Mouse (Mus musculus): ENCODE results near the gene Wipi1. TPM values are rescaled to one million over a fixed set of nuclear protein-coding genes. Genes with fewer than 3 reads are reported as not detected.

Gene Wipi1
- polyA plus RNA-seq, 1 experiment from 2014 or later: 36.4 TPM

DNA sequence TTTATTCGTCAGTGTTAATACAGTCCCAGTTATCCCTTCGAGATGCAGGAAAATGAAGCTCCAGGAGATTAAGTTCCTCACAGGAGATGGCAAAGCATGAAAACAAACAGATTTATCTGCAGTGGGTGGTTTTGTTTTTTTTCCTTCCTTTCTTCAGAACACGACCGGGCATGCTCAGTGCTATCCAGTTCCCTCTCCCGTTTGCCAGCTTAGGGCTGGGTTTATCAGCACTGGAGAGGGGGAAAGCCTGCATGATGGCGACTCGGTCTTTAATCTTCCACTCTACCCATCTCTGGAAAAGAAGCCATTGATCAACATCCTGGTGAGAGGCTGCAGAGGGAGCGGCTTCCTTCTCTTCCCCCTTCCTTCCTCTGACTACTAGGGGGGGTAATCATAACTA lies 37.4 kb upstream of the Wipi1 start, which contains the start of gene Prkar1a:
Gene Prkar1a, plus strand, starts transcription at position 200 of the 400 bp plus-strand sequence.
- WGBS: 25% methylated on average over 8 of the region's 8 CpGs

DNA sequence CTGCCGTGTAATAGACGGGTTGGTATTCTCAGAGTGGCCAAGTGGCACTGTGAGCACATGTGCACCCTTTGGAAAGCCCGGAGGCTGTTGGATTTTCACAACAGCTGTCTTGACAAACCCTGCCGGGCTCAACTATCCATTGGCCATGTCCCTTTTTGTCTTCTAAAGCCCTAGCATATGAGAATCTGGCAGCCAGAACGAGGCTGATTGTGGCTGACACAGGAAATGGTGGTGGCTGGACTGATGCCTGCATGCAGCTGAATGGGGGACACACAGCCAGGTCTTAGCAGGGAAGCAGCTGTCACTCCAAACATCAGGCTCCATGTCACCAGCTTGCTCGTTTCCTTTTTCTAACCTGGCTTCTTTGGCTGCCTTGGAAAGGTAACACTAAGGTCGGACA lies 36.7 kb upstream of the Wipi1 start:
- ATAC-seq (ENCODE audit: low FRiP score, low TSS enrichment): no peak
- peaks cover 35% of the 10 kb centered on the region for H3K4me1 ChIP-seq (ENCODE audit: insufficient read depth, low read length)
- no peak overlapping the region for H3K4me3 ChIP-seq (ENCODE audit: low read length)
- H3K4me2 ChIP-seq (replicated peaks; ENCODE audit: low read depth, low read length): no peak overlapping the region
- peaks cover under 1% of the 10 kb centered on the region for H3K36me3 ChIP-seq (ENCODE audit: insufficient read depth, low read length)
- H3K9ac ChIP-seq (replicated peaks; ENCODE audit: low read length): no peak overlapping the region
- no peak overlapping the region for H3K27ac ChIP-seq (ENCODE audit: low read length)
- 53% methylated on average over 7 of the region's 7 CpGs for WGBS
- H3K27me3 ChIP-seq (ENCODE audit: insufficient read depth, low read length): no peaks in the 10 kb centered on the region
- no peaks in the 10 kb centered on the region for H3K9me3 ChIP-seq (ENCODE audit: low read length)

More for the DNA sequence above, 37.4 kb upstream of the Wipi1 start, which contains the start of gene Prkar1a:
- ATAC-seq (ENCODE audit: low FRiP score, low TSS enrichment): no peak
- peaks cover 6% of the 10 kb centered on the region for H3K36me3 ChIP-seq (ENCODE audit: insufficient read depth, low read length)
- H3K4me2 ChIP-seq (replicated peaks; ENCODE audit: low read depth, low read length): peak within 1 kb of the TSS; percentile 91
- peaks cover 39% of the 10 kb centered on the region for H3K4me1 ChIP-seq (ENCODE audit: insufficient read depth, low read length)
- no peaks in the 10 kb centered on the region for H3K9me3 ChIP-seq (ENCODE audit: low read length)
- H3K9ac ChIP-seq (replicated peaks; ENCODE audit: low read length): peak within 1 kb of the TSS; percentile 92
- peak within 1 kb of the TSS; percentile 98 for H3K27ac ChIP-seq (ENCODE audit: low read length)
- H3K27me3 ChIP-seq (ENCODE audit: insufficient read depth, low read length): no peaks in the 10 kb centered on the region
- H3K4me3 ChIP-seq (ENCODE audit: low read length): peak within 1 kb of the TSS; percentile 100

GRCm38 (mm10) chr11:109641498-109642222 lies 29.9 kb upstream of the Wipi1 start:
- WGBS: 69% methylated on average over 5 of the region's 5 CpGs
- no peaks in the 10 kb centered on the region for H3K36me3 ChIP-seq (ENCODE audit: insufficient read depth, low read length)
- H3K9ac ChIP-seq (replicated peaks; ENCODE audit: low read length): no peak overlapping the region
- H3K27ac ChIP-seq (ENCODE audit: low read length): 0 out of 2 replicates have a peak overlapping the region, but pooled peaks have one; percentile 11
- no peak overlapping the region for H3K4me3 ChIP-seq (ENCODE audit: low read length)
- no peaks in the 10 kb centered on the region for H3K9me3 ChIP-seq (ENCODE audit: low read length)
- no peaks in the 10 kb centered on the region for H3K27me3 ChIP-seq (ENCODE audit: insufficient read depth, low read length)
- ATAC-seq (ENCODE audit: low FRiP score, low TSS enrichment): no peak
- no peak overlapping the region for H3K4me2 ChIP-seq (replicated peaks; ENCODE audit: low read depth, low read length)
- no peaks in the 10 kb centered on the region for H3K4me1 ChIP-seq (ENCODE audit: insufficient read depth, low read length)

GRCm38 (mm10) chr11:109635871-109636395 lies 24.2 kb upstream of the Wipi1 start:
- WGBS: 52% methylated on average over 6 of the region's 6 CpGs
- ATAC-seq (ENCODE audit: low FRiP score, low TSS enrichment): no peak
- peaks cover 8% of the 10 kb centered on the region; the same call in 1 of the 2 replicates for H3K4me1 ChIP-seq (ENCODE audit: insufficient read depth, low read length)
- no peak overlapping the region for H3K4me2 ChIP-seq (replicated peaks; ENCODE audit: low read depth, low read length)
- no peaks in the 10 kb centered on the region for H3K27me3 ChIP-seq (ENCODE audit: insufficient read depth, low read length)
- no peak overlapping the region for H3K9ac ChIP-seq (replicated peaks; ENCODE audit: low read length)
- no peak overlapping the region for H3K4me3 ChIP-seq (ENCODE audit: low read length)
- no peaks in the 10 kb centered on the region for H3K9me3 ChIP-seq (ENCODE audit: low read length)
- no peaks in the 10 kb centered on the region for H3K36me3 ChIP-seq (ENCODE audit: insufficient read depth, low read length)
- no peak overlapping the region for H3K27ac ChIP-seq (ENCODE audit: low read length)

DNA sequence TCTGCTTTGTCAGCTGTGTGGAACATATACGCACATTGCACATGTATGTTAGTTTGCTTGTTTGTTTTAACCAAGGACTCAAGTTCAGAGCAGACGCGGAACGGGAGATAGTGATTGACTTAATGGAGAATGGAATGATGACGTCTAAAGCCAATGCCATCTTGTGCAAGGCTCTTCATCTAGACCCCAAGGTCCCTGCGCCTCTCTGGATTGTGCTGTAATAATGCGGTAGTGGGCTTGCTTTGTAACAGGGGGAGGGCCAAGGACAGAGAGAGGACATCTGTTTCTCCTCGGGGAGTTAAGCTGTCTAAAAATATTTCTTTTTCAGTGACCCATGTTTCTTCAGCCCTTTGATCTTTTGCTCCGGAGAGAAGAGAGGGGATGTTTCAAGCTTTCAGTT lies 23.2 kb upstream of the Wipi1 start:
- no peaks in the 10 kb centered on the region for H3K9me3 ChIP-seq (ENCODE audit: low read length)
- no peaks in the 10 kb centered on the region for H3K36me3 ChIP-seq (ENCODE audit: insufficient read depth, low read length)
- no peak for ATAC-seq (ENCODE audit: low FRiP score, low TSS enrichment)
- H3K4me3 ChIP-seq (ENCODE audit: low read length): no peak overlapping the region
- no peak overlapping the region for H3K4me2 ChIP-seq (replicated peaks; ENCODE audit: low read depth, low read length)
- H3K27me3 ChIP-seq (ENCODE audit: insufficient read depth, low read length): no peaks in the 10 kb centered on the region
- no peak overlapping the region for H3K27ac ChIP-seq (ENCODE audit: low read length)
- 46% methylated on average over 9 of the region's 9 CpGs for WGBS
- H3K9ac ChIP-seq (replicated peaks; ENCODE audit: low read length): no peak overlapping the region
- H3K4me1 ChIP-seq (ENCODE audit: insufficient read depth, low read length): peaks cover 8% of the 10 kb centered on the region; the same call in 1 of the 2 replicates

DNA sequence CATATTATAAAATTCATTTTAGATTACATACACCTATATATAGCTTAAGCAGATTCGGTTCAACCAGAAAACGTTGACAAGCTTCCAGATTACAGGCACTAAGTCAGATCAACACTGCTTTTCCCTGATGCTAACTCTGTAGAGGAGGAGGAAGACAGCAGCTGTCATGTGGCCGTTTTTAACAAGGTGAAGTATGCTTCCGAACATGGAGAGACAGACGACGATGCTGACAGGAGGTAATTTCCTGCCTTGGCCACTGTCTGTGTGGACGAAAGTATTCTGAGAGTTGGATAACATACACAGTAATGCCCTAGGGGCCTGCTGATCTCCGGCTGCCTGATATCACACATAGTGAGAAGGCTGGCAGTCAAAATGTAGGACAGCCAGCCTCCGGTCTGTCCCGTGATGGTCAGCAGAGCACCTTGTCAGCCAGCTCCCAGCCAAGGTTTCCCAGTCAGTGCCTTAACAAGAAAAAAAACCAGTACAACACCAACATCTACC lies 17.3 kb upstream of the Wipi1 start:
- Histone ChIP-seq H3K4me2 (replicated peaks; ENCODE audit: low read depth, low read length) (no peak overlapping the region), H3K27me3 (ENCODE audit: insufficient read depth, low read length) (no peaks in the 10 kb centered on the region), H3K36me3 (ENCODE audit: insufficient read depth, low read length) (no peaks in the 10 kb centered on the region), H3K27ac (ENCODE audit: low read length) (no peak overlapping the region), H3K4me1 (ENCODE audit: insufficient read depth, low read length) (peaks cover 4% of the 10 kb centered on the region), H3K9me3 (ENCODE audit: low read length) (no peaks in the 10 kb centered on the region), H3K4me3 (ENCODE audit: low read length) (no peak overlapping the region), H3K9ac (replicated peaks; ENCODE audit: low read length) (no peak overlapping the region; the same call in 1 of the 2 replicates)
- WGBS: 42% methylated on average over 10 of the region's 10 CpGs
- ATAC-seq (ENCODE audit: low FRiP score, low TSS enrichment): no peak

GRCm38 (mm10) chr11:109628099-109628498 lies 16.3 kb upstream of the Wipi1 start:
- 97% methylated on average over 3 of the region's 3 CpGs for WGBS
- Histone ChIP-seq H3K27ac (ENCODE audit: low read length) (no peak overlapping the region), H3K9ac (replicated peaks; ENCODE audit: low read length) (no peak overlapping the region), H3K27me3 (ENCODE audit: insufficient read depth, low read length) (no peaks in the 10 kb centered on the region), H3K36me3 (ENCODE audit: insufficient read depth, low read length) (no peaks in the 10 kb centered on the region), H3K4me2 (replicated peaks; ENCODE audit: low read depth, low read length) (no peak overlapping the region), H3K9me3 (ENCODE audit: low read length) (no peaks in the 10 kb centered on the region), H3K4me1 (ENCODE audit: insufficient read depth, low read length) (peaks cover 7% of the 10 kb centered on the region), H3K4me3 (ENCODE audit: low read length) (no peak overlapping the region)
- ATAC-seq (ENCODE audit: low FRiP score, low TSS enrichment): no peak

GRCm38 (mm10) chr11:109627648-109628047 lies 15.9 kb upstream of the Wipi1 start:
- 89% methylated on average over 4 of the region's 4 CpGs for WGBS
- Histone ChIP-seq H3K27ac (ENCODE audit: low read length) (no peak overlapping the region), H3K27me3 (ENCODE audit: insufficient read depth, low read length) (no peaks in the 10 kb centered on the region), H3K4me2 (replicated peaks; ENCODE audit: low read depth, low read length) (no peak overlapping the region), H3K4me3 (ENCODE audit: low read length) (no peak overlapping the region), H3K36me3 (ENCODE audit: insufficient read depth, low read length) (no peaks in the 10 kb centered on the region), H3K4me1 (ENCODE audit: insufficient read depth, low read length) (peaks cover 11% of the 10 kb centered on the region), H3K9me3 (ENCODE audit: low read length) (no peaks in the 10 kb centered on the region), H3K9ac (replicated peaks; ENCODE audit: low read length) (no peak overlapping the region)
- no peak for ATAC-seq (ENCODE audit: low FRiP score, low TSS enrichment)

GRCm38 (mm10) chr11:109623238-109623637 lies 11.5 kb upstream of the Wipi1 start:
- 77% methylated on average over 7 of the region's 7 CpGs for WGBS
- no peak overlapping the region for H3K27ac ChIP-seq (ENCODE audit: low read length)
- no peaks in the 10 kb centered on the region for H3K27me3 ChIP-seq (ENCODE audit: insufficient read depth, low read length)
- no peak overlapping the region for H3K4me3 ChIP-seq (ENCODE audit: low read length)
- H3K9ac ChIP-seq (replicated peaks; ENCODE audit: low read length): no peak overlapping the region
- H3K4me1 ChIP-seq (ENCODE audit: insufficient read depth, low read length): peaks cover 15% of the 10 kb centered on the region
- no peaks in the 10 kb centered on the region for H3K36me3 ChIP-seq (ENCODE audit: insufficient read depth, low read length)
- ATAC-seq (ENCODE audit: low FRiP score, low TSS enrichment): no peak
- H3K9me3 ChIP-seq (ENCODE audit: low read length): no peaks in the 10 kb centered on the region
- H3K4me2 ChIP-seq (replicated peaks; ENCODE audit: low read depth, low read length): no peak overlapping the region

- H3K9me3 ChIP-seq (ENCODE audit: low read length): no peaks in the 10 kb centered on the region
- H3K4me3 ChIP-seq (ENCODE audit: low read length): peak overlapping the region; percentile 25
- peaks cover 15% of the 10 kb centered on the region for H3K4me1 ChIP-seq (ENCODE audit: insufficient read depth, low read length)
- no peaks in the 10 kb centered on the region for H3K36me3 ChIP-seq (ENCODE audit: insufficient read depth, low read length)
- 0 out of 2 replicates have a peak overlapping the region, but pooled peaks have one; percentile 9 for H3K27ac ChIP-seq (ENCODE audit: low read length)
- ATAC-seq (ENCODE audit: low FRiP score, low TSS enrichment): peak; percentile 61; the same call in 1 of the 2 replicates
- peak overlapping the region; percentile 53 for H3K4me2 ChIP-seq (replicated peaks; ENCODE audit: low read depth, low read length)
- WGBS: 4% methylated on average over 15 of the region's 15 CpGs
- no peaks in the 10 kb centered on the region for H3K27me3 ChIP-seq (ENCODE audit: insufficient read depth, low read length)
- H3K9ac ChIP-seq (replicated peaks; ENCODE audit: low read length): peak overlapping the region; percentile 37
Measured at GRCm38 (mm10) chr11:109622518-109623037, 10.8 kb upstream of the Wipi1 start.

Measured in kidney, embryonic 16.5 days (tissue).